Mouse (Mus musculus) liver, embryonic 14.5 days (tissue): Measurements from ENCODE around the gene Ppp1r15a. TPM values are rescaled to one million over a fixed set of nuclear protein-coding genes. Genes with fewer than 3 reads are reported as not detected.
A peak's percentile ranks its signal among the peaks of the same experiment; 100 is the strongest.

Source experiments
- ATAC-seq: fragments of 200-750 bp; cut with Nextera tagmentation; 2 replicates; pipeline ENCODE4 v1.8.0; 2017; ENCODE audit warnings: moderate number of reproducible peaks, mild to moderate bottlenecking, moderate library complexity; ENCODE audit not compliant: insufficient read depth
- DNase-seq, 3 experiments: peaks; one replicate each; pipeline ENCODE4 v3.0.0-alpha.2; 2012 to 2013; ENCODE audit warnings: low read depth in 3 of 3, low spot score in 3 of 3
- H3K27ac ChIP-seq: fragments of 300-500 bp; sonication (generic); 2 replicates; pipeline ENCODE4 v1.5.1; 2014; ENCODE audit warnings: moderate library complexity, mild to moderate bottlenecking, control low read depth, inconsistent platforms
- H3K27me3 ChIP-seq: fragments of 300-500 bp; sonication (generic); 2 replicates; pipeline ENCODE4 v1.6.1; 2014; ENCODE audit warnings: mild to moderate bottlenecking, low read length, moderate library complexity; ENCODE audit not compliant: control insufficient read depth, insufficient read depth
- H3K36me3 ChIP-seq: fragments of 300-500 bp; sonication (generic); replicated peaks from 2 replicates; pipeline ENCODE4 v1.6.1; 2014; ENCODE audit warnings: low read depth; ENCODE audit not compliant: control insufficient read depth, insufficient read depth
- H3K4me1 ChIP-seq, 2 experiments: fragments of 200-500 bp in 1 of 2; fragments of 300-500 bp in 1 of 2; sonication (generic) in 1 of 2; replicated peaks; 2 replicates each; pipeline ENCODE4 v1.6.1; 2012 to 2014; ENCODE audit warnings: antibody characterized with exemption in 1 of 2, inconsistent platforms in 1 of 2, low read length in 1 of 2; ENCODE audit not compliant: control insufficient read depth in 2 of 2, insufficient read depth in 2 of 2
- H3K4me2 ChIP-seq: fragments of 300-500 bp; sonication (generic); 2 replicates; pipeline ENCODE4 v1.6.1; 2014; ENCODE audit warnings: low read depth, mild to moderate bottlenecking, control low read depth, moderate library complexity
- H3K4me3 ChIP-seq, 2 experiments: fragments of 200-500 bp in 1 of 2; fragments of 300-500 bp in 1 of 2; sonication (generic) in 1 of 2; 2 replicates each; pipeline ENCODE4 v1.5.1; 2012 to 2014; ENCODE audit warnings: low read depth in 2 of 2, low read length in 2 of 2, mild to moderate bottlenecking in 2 of 2, control low read depth in 1 of 2, inconsistent platforms in 1 of 2, moderate library complexity in 1 of 2; ENCODE audit not compliant: insufficient read depth in 1 of 2
- H3K9ac ChIP-seq: fragments of 300-500 bp; sonication (generic); replicated peaks from 2 replicates; pipeline ENCODE4 v1.6.1; 2014; ENCODE audit warnings: mild to moderate bottlenecking, control low read depth, moderate library complexity
- H3K9me3 ChIP-seq: fragments of 300-500 bp; sonication (generic); 2 replicates; pipeline ENCODE4 v1.6.1; 2016; ENCODE audit warnings: low read length, mixed read lengths; ENCODE audit not compliant: control insufficient read depth
- CTCF ChIP-seq: IDR thresholded peaks from 2 replicates; pipeline ENCODE4 v1.5.1; 2016; ENCODE audit warnings: antibody characterized with exemption, low read depth, control low read depth
- EP300 ChIP-seq: IDR thresholded peaks from 2 replicates; pipeline ENCODE4 v1.6.1; 2016; ENCODE audit warnings: antibody characterized with exemption, low read depth
- WGBS: fragments of 180-500 bp; shearing (Covaris S2); extraction: QIAGEN DNeasy Blood & Tissue Kit; methylation state at CpG from one replicate; pipeline ENCODE4 v1.1.7; 2014; ENCODE audit not compliant: insufficient replicate concordance; 5-methylcytosine and 5-hydroxymethylcytosine counted together
- polyA plus RNA-seq, 2 experiments: library from polyadenylated mRNA; depleted of rRNA in 1 of 2; stranded (reverse) in 1 of 2; unstranded in 1 of 2; fragments of >200 nt; fragmentation: Nextera tagmentation in 1 of 2; extraction: Ambion mirVana in 1 of 2; gene quantifications; 2 replicates each; pipeline versions ENCODE4 v1.2.1 to v1.2.3; 2012 to 2014

Gene Ppp1r15a
- polyA plus RNA-seq, 2 experiments, result 140 to 165 TPM

DNA sequence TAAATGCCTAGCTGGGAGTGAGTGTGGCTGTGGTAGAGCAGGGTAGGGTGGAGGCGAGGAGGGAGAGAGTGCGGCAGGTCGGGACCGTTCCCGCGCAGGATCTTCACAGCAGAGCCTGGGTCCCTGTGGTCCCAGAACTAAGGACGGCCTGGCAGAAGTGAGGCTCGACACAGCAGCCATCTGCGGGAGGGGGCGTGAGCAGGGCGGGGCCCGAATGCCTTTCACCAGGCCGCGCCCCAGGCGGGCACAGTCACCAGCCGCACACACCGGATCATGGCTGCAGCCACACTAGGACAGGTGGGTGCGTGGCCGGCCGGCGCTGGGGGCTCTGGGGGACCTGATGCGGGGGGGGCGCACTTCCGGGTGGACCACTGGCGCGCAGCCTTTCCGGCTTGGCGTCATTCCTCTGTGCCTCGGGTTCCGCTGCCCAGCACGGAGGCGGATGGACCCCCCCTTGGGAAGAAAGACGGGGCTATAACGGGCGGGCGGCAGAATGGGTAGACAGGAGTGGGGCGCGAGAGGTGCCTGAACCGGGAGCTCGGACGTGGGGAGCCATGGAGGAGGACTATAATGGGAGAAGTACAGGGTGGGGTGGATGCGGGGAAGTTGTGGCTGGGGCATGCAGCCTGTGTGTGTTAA lies 44.2 kb upstream of the Ppp1r15a start, which contains the start of gene Bcat2:
TSS of gene Bcat2 (plus strand) at position 51 of the 639 bp plus-strand sequence.
- peak within 1 kb of the TSS; percentile 76 for H3K27ac ChIP-seq
- TF ChIP-seq CTCF (no peak), EP300 (no peak)
- 2% methylated on average over 42 of the region's 42 CpGs for WGBS
- H3K9ac ChIP-seq, result peak within 1 kb of the TSS; percentile 85
- H3K9me3 ChIP-seq, result no peaks in the 10 kb centered on the region
- H3K36me3 ChIP-seq, result no peaks in the 10 kb centered on the region; the same call in 1 of the 2 replicates
- ATAC-seq (peak; percentile 51), DNase-seq (peak; percentile 57 to 65 (median 57))
- H3K4me2 ChIP-seq, result peak within 1 kb of the TSS; percentile 97
- peaks cover 42 to 46% of the 10 kb centered on the region in 2 experiments for H3K4me1 ChIP-seq
- H3K4me3 ChIP-seq, result peak within 1 kb of the TSS; percentile 59 to 83
- no peaks in the 10 kb centered on the region for H3K27me3 ChIP-seq

DNA sequence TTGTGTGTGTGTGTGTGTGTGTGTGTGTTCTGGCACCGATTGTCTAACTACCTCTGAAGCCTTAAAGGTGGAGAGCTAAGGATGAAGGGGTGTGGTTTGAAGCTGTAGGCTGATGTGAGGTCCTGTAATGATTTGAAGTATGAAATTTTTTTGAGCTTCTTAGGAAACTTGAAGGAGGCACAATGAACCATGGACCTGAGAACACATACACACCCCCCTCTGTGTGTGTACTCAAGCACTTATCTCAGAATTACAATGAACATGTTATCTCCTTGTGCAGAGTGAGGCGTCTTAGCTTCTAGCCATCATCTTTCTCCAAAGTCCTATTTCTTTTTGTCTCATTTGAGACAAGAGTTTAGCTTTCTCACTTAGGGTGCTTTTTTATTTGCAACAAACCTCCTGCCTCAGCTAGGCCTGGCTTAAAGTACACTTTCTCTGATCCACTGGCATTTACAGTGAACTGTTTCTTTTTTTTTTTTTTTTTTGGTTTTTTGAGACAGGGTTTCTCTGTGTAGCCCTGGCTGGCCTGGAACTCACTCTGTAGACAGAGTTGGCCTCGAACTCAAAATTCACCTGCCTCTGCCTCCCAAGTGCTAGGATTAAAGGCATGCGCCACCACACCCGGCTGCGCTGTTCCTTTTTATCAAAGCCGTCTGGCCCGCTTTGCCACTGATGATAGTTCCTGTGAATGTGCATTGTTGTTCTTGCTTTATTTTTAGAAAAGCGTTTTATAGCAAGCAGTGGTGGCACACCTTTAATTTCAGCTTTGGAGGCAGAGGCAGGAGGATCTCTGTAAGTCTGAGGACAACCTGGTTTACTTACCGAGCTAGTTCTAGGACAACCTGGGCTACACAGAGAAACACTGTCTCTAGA lies 42.8 kb upstream of the Ppp1r15a start:
- Histone ChIP-seq H3K27me3 (no peaks in the 10 kb centered on the region), H3K36me3 (no peaks in the 10 kb centered on the region; the same call in 1 of the 2 replicates), H3K4me2 (peak overlapping the region; percentile 97), H3K9ac (peak overlapping the region; percentile 15; the same call in 1 of the 2 replicates), H3K27ac (peak overlapping the region; percentile 76), H3K9me3 (no peaks in the 10 kb centered on the region), H3K4me3 (peak overlapping the region; percentile 10 to 53), H3K4me1 (peaks cover 42 to 46% of the 10 kb centered on the region in 2 experiments)
- TF ChIP-seq CTCF (no peak), EP300 (peak; percentile 40; the same call in 1 of the 2 replicates)
- ATAC-seq (peak; percentile 68), DNase-seq (peak; percentile 53 to 56 (median 54))
- WGBS, result 22% methylated on average over 10 of the region's 10 CpGs

DNA sequence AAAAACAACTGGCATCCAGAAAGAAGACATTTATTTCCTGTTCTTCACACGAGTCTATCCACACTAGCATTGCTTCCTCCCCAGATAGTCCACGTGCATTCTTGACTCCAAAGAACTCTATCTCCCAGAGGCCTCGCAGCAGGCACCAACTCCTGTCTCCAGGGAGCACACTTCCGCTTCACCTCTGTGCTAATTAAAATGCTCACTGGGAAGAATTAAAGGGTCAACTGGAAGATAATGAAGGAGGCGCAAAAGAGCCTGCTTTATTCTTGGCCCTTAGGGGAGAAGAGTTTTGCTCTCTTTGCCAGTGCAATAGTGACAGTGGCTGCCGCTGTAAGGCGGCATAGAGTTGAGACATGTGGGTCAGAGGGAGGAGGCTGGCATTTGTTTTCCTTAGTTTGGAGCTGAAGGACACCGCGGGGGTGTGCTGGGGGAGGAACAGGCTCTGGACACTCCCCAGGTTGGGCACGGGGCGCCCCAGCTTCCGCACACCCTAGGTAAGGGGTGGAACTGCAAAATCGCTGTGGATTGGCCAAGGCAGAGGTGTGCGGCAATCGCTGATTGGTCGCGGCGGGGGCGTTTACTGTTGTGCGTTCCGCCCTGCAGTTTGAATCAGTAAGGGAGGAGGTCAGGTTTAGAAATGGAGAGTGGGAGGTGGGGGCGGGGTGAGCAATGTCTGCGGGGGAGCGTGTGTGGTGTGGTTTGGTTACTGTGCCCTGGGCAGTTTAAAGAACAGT lies 41.9 kb upstream of the Ppp1r15a start:
- Histone ChIP-seq H3K9me3 (no peaks in the 10 kb centered on the region), H3K4me1 (peaks cover 42 to 46% of the 10 kb centered on the region in 2 experiments), H3K27ac (peak overlapping the region; percentile 83), H3K4me3 (peak overlapping the region; percentile 53 to 56), H3K27me3 (no peaks in the 10 kb centered on the region), H3K36me3 (no peaks in the 10 kb centered on the region; the same call in 1 of the 2 replicates), H3K4me2 (peak overlapping the region; percentile 97), H3K9ac (peak overlapping the region; percentile 71)
- DNase-seq, result peak; percentile 87 to 88 (median 88)
- under 1% methylated on average over 24 of the region's 24 CpGs for WGBS
- no peak; the same call in 1 of the 2 replicates for TF ChIP-seq EP300
- TF ChIP-seq CTCF, result 0 out of 2 replicates have a peak, but pooled peaks have one; percentile 12
- ATAC-seq, result peak; percentile 94

DNA sequence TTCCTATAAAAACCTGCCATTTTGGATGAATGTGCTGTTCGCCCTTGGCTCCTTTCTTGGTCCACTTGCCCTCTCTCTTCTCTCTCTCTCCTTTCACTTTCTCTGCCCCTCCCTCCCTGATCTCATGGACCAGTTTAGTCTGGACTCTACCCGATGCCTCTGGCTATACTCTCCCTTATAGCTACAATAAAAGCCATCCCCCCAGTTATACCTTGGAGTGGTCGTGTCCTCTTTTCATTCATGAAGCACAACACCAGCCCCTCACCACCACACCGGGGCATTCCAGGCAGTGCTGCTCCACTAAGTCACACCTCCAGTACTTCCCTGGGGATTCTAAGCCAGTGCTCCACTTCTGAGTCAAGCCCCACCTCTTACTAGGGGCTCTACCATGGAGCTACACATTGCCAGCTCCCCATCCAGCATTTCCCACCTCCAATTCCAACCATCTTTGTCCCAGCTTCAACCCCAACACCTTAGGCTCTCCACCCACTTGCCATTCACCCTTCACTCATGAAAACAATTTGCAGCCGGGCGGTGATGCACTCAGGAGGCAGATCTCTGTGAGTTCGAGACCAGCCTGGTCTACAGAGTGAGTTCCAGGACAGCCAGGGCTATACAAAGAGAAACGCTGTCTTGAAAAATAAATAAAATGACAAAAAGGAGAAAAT lies 41.2 kb upstream of the Ppp1r15a start:
- no peak for DNase-seq
- Histone ChIP-seq H3K4me1 (peaks cover 42 to 49% of the 10 kb centered on the region in 2 experiments), H3K9me3 (no peaks in the 10 kb centered on the region), H3K9ac (no peak overlapping the region), H3K4me3 (peak overlapping the region in 1 of 2 experiments; percentile 53; a peak in 2 of 4 replicates), H3K36me3 (no peaks in the 10 kb centered on the region; the same call in 1 of the 2 replicates), H3K4me2 (peak overlapping the region; percentile 97), H3K27me3 (no peaks in the 10 kb centered on the region), H3K27ac (peak overlapping the region; percentile 83)
- TF ChIP-seq EP300 (no peak), CTCF (no peak)
- WGBS, result 71% methylated on average over 8 of the region's 8 CpGs
- no peak for ATAC-seq
